Mouse (Mus musculus): Measurements from ENCODE around the gene Sgms1.
A peak's percentile ranks its signal among the peaks of the same experiment; 100 is the strongest.
"Not testable (repeated sequence)": the region's sequence is repeated elsewhere in the genome, so short reads cannot be mapped to it uniquely, and the experiment has no call there.

Gene Sgms1

GRCm38 (mm10) chr19:32322429-32323035 is 67.0 kb downstream of the Sgms1 start:
- DNase-seq = peak; percentile 89

GRCm38 (mm10) chr19:32320366-32320666 is 69.2 kb downstream of the Sgms1 start:
- DNase-seq = peak; percentile 68

- DNase-seq = peak; percentile 31
Observed at GRCm38 (mm10) chr19:32319531-32320365, 69.8 kb downstream of the Sgms1 start.

GRCm38 (mm10) chr19:32319057-32319456 is 70.5 kb downstream of the Sgms1 start:
- DNase-seq = no peak

- DNase-seq = not testable (repeated sequence)
Observed at GRCm38 (mm10) chr19:32317347-32317746, 72.2 kb downstream of the Sgms1 start.

- no peak for DNase-seq
Observed at GRCm38 (mm10) chr19:32313304-32313703, 76.2 kb downstream of the Sgms1 start.

GRCm38 (mm10) chr19:32311762-32312161 is 77.8 kb downstream of the Sgms1 start:
- DNase-seq = no peak

GRCm38 (mm10) chr19:32311063-32311462 is 78.5 kb downstream of the Sgms1 start:
- no peak for DNase-seq

GRCm38 (mm10) chr19:32310483-32310882 is 79.0 kb downstream of the Sgms1 start:
- DNase-seq = no peak

- peak; percentile 80 for DNase-seq
Observed at GRCm38 (mm10) chr19:32309346-32309745, 80.2 kb downstream of the Sgms1 start.

- no peak for DNase-seq
Observed at GRCm38 (mm10) chr19:32308311-32308710, 81.2 kb downstream of the Sgms1 start.

- DNase-seq = peak; percentile 64
Observed at GRCm38 (mm10) chr19:32304898-32305297, 84.6 kb downstream of the Sgms1 start.

- peak; percentile 79 for DNase-seq
Observed at GRCm38 (mm10) chr19:32304008-32304873, 85.3 kb downstream of the Sgms1 start.

- DNase-seq = no peak
Observed at GRCm38 (mm10) chr19:32302835-32303381, 86.6 kb downstream of the Sgms1 start.

- no peak for DNase-seq
Observed at GRCm38 (mm10) chr19:32301568-32301967, 87.9 kb downstream of the Sgms1 start.

GRCm38 (mm10) chr19:32298221-32298620 is 91.3 kb downstream of the Sgms1 start:
- DNase-seq = no peak

GRCm38 (mm10) chr19:32296863-32297262 is 92.7 kb downstream of the Sgms1 start:
- no peak for DNase-seq

GRCm38 (mm10) chr19:32295581-32295980 is 93.9 kb downstream of the Sgms1 start:
- DNase-seq = no peak

GRCm38 (mm10) chr19:32292782-32293776 is 96.4 kb downstream of the Sgms1 start:
- DNase-seq = no peak

- peak; percentile 29 for DNase-seq
Observed at GRCm38 (mm10) chr19:32292067-32292739, 97.3 kb downstream of the Sgms1 start.

GRCm38 (mm10) chr19:32291130-32291529 is 98.4 kb downstream of the Sgms1 start:
- no peak for DNase-seq
